Mouse (Mus musculus) CH12.LX (cell line): ENCODE results near the gene Sh2d5. TPM values are rescaled to one million over a fixed set of nuclear protein-coding genes. Genes with fewer than 3 reads are reported as not detected.

Experiments
- DNase-seq: peaks from one replicate; pipeline ENCODE4 v3.0.0-alpha.2; 2013; ENCODE audit errors: extremely low read depth
- H3K27ac ChIP-seq: 2 replicates; pipeline ENCODE4 v1.5.1; 2012; ENCODE audit warnings: low read depth, mild to moderate bottlenecking, control low read depth, moderate library complexity; ENCODE audit not compliant: insufficient read depth
- H3K27me3 ChIP-seq: replicated peaks from 2 replicates; pipeline ENCODE3; 2012; ENCODE audit warnings: inconsistent platforms
- H3K36me3 ChIP-seq, 2 experiments: replicated peaks in 1 of 2; 2 replicates each; pipeline versions ENCODE3 to v1.6.1; 2012; ENCODE audit warnings: inconsistent platforms in 1 of 2, low read length in 1 of 2, mild to moderate bottlenecking in 1 of 2, mixed read lengths in 1 of 2, moderate library complexity in 1 of 2; ENCODE audit not compliant: control insufficient read depth in 1 of 2, insufficient read depth in 1 of 2
- H3K4me1 ChIP-seq, 2 experiments: 2 replicates each; pipeline ENCODE4 v1.6.1; 2012; ENCODE audit warnings: inconsistent platforms in 1 of 2, moderate library complexity in 1 of 2; ENCODE audit not compliant: insufficient read depth in 2 of 2, control insufficient read depth in 1 of 2
- H3K4me2 ChIP-seq: 2 replicates; pipeline ENCODE4 v1.6.1; 2012; ENCODE audit warnings: low read depth, mild to moderate bottlenecking, control low read depth; ENCODE audit not compliant: poor library complexity, insufficient read depth, severe bottlenecking
- H3K4me3 ChIP-seq, 3 experiments: fragments of 150-350 bp in 1 of 3; sonication (generic) in 1 of 3; replicated peaks in 1 of 3; 2 replicates each; pipeline versions ENCODE3 to v1.5.1; 2011 to 2012; ENCODE audit warnings: low read depth in 2 of 3, low read length in 2 of 3, mild to moderate bottlenecking in 2 of 3, moderate library complexity in 2 of 3, control low read depth in 1 of 3, improper control_type of control experiment in 1 of 3, inconsistent platforms in 1 of 3, mixed read lengths in 1 of 3; ENCODE audit not compliant: poor library complexity in 1 of 3
- H3K79me2 ChIP-seq: replicated peaks from 2 replicates; pipeline ENCODE4 v1.6.1; 2012; ENCODE audit warnings: mild to moderate bottlenecking, moderate library complexity; ENCODE audit not compliant: control insufficient read depth, poor library complexity, insufficient read depth, severe bottlenecking; ENCODE audit errors: extremely low read depth
- H3K9ac ChIP-seq: 2 replicates; pipeline ENCODE4 v1.6.1; 2012; ENCODE audit warnings: low read depth, mild to moderate bottlenecking, control low read depth, moderate library complexity; ENCODE audit not compliant: insufficient read depth
- H3K9me3 ChIP-seq: replicated peaks from 2 replicates; pipeline ENCODE3; 2012; ENCODE audit warnings: low read length, inconsistent platforms, mixed read lengths
- ELF1 ChIP-seq: IDR thresholded peaks from 2 replicates; pipeline ENCODE4 v1.6.1; 2014; ENCODE audit warnings: low read depth, mild to moderate bottlenecking, inconsistent platforms, low read length, improper control_type of control experiment
- EP300 ChIP-seq: IDR thresholded peaks from 2 replicates; pipeline ENCODE4 v1.6.1; 2011; ENCODE audit warnings: low read length, improper control_type of control experiment
- ETS1 ChIP-seq: conservative IDR thresholded peaks from 2 replicates; pipeline ENCODE4 v1.6.1; 2012; ENCODE audit warnings: low read depth, mild to moderate bottlenecking, inconsistent platforms, low read length, improper control_type of control experiment, moderate library complexity
- JUN ChIP-seq: IDR thresholded peaks from 2 replicates; pipeline ENCODE4 v1.6.1; 2011; ENCODE audit warnings: low read depth, mild to moderate bottlenecking, low read length, improper control_type of control experiment, moderate library complexity; ENCODE audit not compliant: insufficient read depth
- KAT2A ChIP-seq: IDR thresholded peaks from 2 replicates; pipeline ENCODE4 v1.6.1; 2012; ENCODE audit warnings: low read length, improper control_type of control experiment, inconsistent platforms; ENCODE audit not compliant: insufficient replicate concordance
- NELFE ChIP-seq: IDR thresholded peaks from 2 replicates; pipeline ENCODE4 v1.6.1; 2011; ENCODE audit warnings: low read depth, low read length, improper control_type of control experiment
- NRF1 ChIP-seq: IDR thresholded peaks from 2 replicates; pipeline ENCODE4 v1.6.1; 2014; ENCODE audit warnings: low read depth, mild to moderate bottlenecking, inconsistent platforms, low read length, improper control_type of control experiment, moderate library complexity
- RCOR1 ChIP-seq: conservative IDR thresholded peaks from 2 replicates; pipeline ENCODE4 v1.6.1; 2012; ENCODE audit warnings: low read depth, mild to moderate bottlenecking, inconsistent platforms, low read length, improper control_type of control experiment
- USF2 ChIP-seq: conservative IDR thresholded peaks from 2 replicates; pipeline ENCODE4 v1.6.1; 2011; ENCODE audit warnings: low read depth, low read length, improper control_type of control experiment
- ZKSCAN1 ChIP-seq: IDR thresholded peaks from 2 replicates; pipeline ENCODE4 v1.6.1; 2012; ENCODE audit warnings: low read depth, inconsistent platforms, low read length, improper control_type of control experiment, borderline replicate concordance
- ZNF384 ChIP-seq: IDR thresholded peaks from 2 replicates; pipeline ENCODE4 v1.6.1; 2012; ENCODE audit warnings: low read depth, low read length, improper control_type of control experiment, inconsistent platforms
- dilution Hi-C: fragments of 300-500 bp; cut with MboI; formaldehyde crosslinking; loops from 2 replicates; pipeline ENCODE4 v1.14.3; 2020; ENCODE audit warnings: low sequenced_read_pairs; ENCODE audit not compliant: extremely low pct_unique_long_range_greater_than_20kb, extremely low pct_ligation_motif_present
- in situ Hi-C: fragments of 300-500 bp; cut with MboI; formaldehyde crosslinking; loops from 3 replicates; pipeline ENCODE4 v1.14.3; 2019; ENCODE audit warnings: low sequenced_read_pairs, low pct_ligation_motif_present, low pct_unique_long_range_greater_than_20kb, mixed read lengths
- polyA plus RNA-seq: library from polyadenylated mRNA; unstranded; fragments of >175 nt; gene quantifications from 2 replicates; pipeline ENCODE4 v1.2.1, GENCODE M21; 2012; ENCODE audit warnings: low read depth; ENCODE audit not compliant: insufficient read length
- total RNA-seq, 2 experiments: library from RNA; depleted of rRNA; stranded (reverse); fragments of 300-350 nt in 1 of 2; fragments of >200 nt in 1 of 2; gene quantifications; 2 replicates each; pipeline ENCODE4 v1.2.3; 2012 to 2014

Gene Sh2d5
- total and polyA plus RNA-seq, 3 experiments: 0.24 to 0.68 (median 0.57) TPM

DNA sequence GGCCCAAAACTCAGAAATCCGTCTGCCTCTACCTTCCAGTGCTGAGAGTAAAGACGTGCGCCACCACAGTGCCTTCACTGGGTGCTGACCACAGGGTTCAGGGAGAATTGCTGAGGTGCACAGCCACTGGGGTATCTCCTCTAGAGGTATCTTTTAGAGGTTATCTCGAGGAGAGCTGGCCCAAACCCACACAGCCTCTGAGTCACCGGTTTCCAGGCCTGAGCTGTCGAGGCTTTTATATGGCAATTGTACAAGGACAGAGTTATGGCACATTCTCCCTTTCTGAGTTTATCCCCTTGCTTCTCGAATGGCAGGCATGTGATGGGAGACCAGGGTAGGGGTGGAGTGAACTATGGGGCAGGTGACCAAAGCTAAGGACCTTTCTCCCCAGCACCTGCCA, 8.5 kb downstream of the Sh2d5 start:
- TF ChIP-seq NRF1 (no peak), ZKSCAN1 (no peak), NELFE (no peak), RCOR1 (no peak), ELF1 (no peak), ETS1 (no peak)
- TF ChIP-seq, all 38 proteins: peak for 0
- no peak overlapping the region for H3K4me2 ChIP-seq
- no peak for DNase-seq
- H3K79me2 ChIP-seq: no peaks in the 10 kb centered on the region
- no peaks in the 10 kb centered on the region for H3K9me3 ChIP-seq
- in situ Hi-C loops: no loop called here
- H3K9ac ChIP-seq: no peak overlapping the region
- no peaks in the 10 kb centered on the region; a peak in 1 of 4 replicates for H3K4me1 ChIP-seq
- no peak overlapping the region for H3K4me3 ChIP-seq
- H3K27ac ChIP-seq: no peak overlapping the region
- dilution Hi-C loops: no loop called here
- H3K27me3 ChIP-seq: peaks cover 13% of the 10 kb centered on the region
- peaks cover 5 to 66% of the 10 kb centered on the region in 2 experiments for H3K36me3 ChIP-seq

DNA sequence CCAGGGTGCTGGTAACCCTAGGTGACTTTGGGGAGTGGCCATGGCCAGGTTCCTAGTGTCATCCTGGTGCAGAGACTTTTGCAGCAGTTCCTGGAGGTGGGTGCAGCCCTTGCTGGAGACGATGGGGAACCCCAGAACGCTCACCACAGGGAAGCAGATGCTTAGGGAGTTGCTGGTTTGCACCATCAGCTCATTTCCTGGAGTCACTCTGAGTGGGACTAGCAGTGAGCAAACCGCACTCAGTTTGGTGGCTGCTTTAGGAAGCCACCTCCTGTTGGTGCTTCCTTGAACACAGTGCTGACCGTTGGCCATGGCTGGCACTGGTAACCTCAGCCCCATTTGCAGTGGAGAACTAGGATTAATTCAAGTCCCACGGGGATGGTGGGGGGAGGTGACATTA, 9.3 kb downstream of the Sh2d5 start:
- in situ Hi-C loops: no loop called here
- H3K36me3 ChIP-seq: peaks cover 5 to 57% of the 10 kb centered on the region in 2 experiments
- H3K4me2 ChIP-seq: no peak overlapping the region
- H3K4me1 ChIP-seq: no peaks in the 10 kb centered on the region; a peak in 1 of 4 replicates
- TF ChIP-seq KAT2A: no peak
- no peak for TF ChIP-seq ZNF384
- TF ChIP-seq USF2: no peak
- TF ChIP-seq JUN: no peak
- no peak for TF ChIP-seq ETS1
- TF ChIP-seq EP300: no peak
- TF ChIP-seq, all 38 proteins: peak for 0
- Histone ChIP-seq H3K9me3 (no peaks in the 10 kb centered on the region), H3K4me3 (no peak overlapping the region), H3K79me2 (no peaks in the 10 kb centered on the region), H3K9ac (no peak overlapping the region), H3K27ac (no peak overlapping the region), H3K27me3 (peaks cover 20% of the 10 kb centered on the region)
- DNase-seq: no peak
- dilution Hi-C loops: no loop called here
